Mouse (Mus musculus): ENCODE measurements around the gene Zfp524. TPM values are rescaled to one million over a fixed set of nuclear protein-coding genes. Genes with fewer than 3 reads are reported as not detected.

Zfp524 gene
- total RNA-seq, 1 experiment from 2014 or later = 5.1 TPM

DNA sequence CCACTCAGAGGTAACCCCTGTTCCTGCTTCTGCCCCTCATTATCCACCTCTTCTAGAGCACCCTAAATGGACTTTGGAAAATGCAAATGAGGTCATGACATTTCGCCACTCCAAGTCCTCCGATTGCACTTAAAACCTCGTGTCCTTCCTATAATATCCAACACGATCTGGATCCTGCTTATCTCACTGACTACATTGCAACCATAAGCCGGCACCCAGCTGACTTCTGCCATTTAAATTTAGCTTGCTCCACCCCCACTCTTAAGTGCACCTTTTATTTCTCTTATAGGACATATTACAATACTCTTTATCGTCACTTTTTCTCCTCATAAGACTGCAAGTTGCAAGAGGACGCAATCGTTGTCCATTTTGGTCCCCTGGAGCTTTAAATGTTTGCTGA is 23.3 kb downstream of the Zfp524 start:
- ATAC-seq (replicated peaks; ENCODE audit: insufficient number of reproducible peaks, low FRiP score, low TSS enrichment, poor library complexity, severe bottlenecking) = no peak

DNA sequence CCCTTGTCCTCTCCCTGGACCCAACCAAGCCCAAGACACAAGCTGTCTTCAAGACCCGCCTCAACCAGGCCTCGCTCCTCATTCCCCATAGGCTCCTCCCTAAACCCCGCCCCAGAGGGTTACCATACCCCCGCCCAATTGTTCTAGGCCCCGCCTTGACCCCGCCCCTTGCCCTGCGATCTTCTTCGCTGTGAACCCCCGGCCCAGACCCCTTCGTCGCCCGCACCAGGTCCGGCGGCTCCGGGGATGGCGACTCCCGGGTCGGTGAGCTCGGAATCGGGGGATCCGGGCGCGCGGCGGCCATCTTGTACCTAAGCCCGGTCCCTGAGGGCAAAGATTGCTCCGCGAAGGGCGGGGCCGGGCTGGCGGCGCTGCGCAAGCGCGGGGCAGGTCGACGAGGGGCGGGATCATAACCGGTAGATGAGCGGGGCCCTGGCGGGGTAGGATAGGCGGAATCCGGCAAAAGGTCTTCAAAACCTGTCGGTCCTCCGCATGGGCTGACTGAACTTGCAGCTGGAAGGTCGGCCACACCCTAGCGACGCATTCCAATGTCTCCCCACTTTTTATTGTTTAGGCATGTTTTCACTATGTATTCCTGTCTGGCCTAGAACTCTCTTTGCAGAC is 24.0 kb downstream of the Zfp524 start, which contains the start of gene Zfp784:
Gene Zfp784, minus strand, starts transcription at position 338 of the 624 bp plus-strand sequence.
- peak; percentile 81 for ATAC-seq (replicated peaks; ENCODE audit: insufficient number of reproducible peaks, low FRiP score, low TSS enrichment, poor library complexity, severe bottlenecking)

DNA sequence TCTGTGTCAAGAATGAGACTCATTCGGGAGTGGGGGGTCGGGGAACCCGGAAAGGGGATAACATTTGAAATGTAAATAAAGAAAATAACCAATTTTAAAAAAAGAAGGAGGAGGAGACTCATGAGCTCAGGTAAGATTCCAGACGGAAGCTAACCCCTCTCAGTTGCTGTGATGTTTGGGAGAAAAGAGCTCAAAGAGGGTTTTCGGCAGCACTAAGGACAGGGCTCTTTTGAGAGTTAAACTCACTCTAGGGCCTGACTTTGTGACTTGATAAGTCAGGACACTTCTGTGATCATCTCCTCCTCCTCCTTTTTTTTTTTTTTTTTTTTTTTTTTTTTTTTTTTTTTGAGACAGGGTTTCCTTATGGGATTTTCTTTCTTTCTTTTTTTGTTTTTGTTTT is 24.7 kb downstream of the Zfp524 start:
- ATAC-seq (replicated peaks; ENCODE audit: insufficient number of reproducible peaks, low FRiP score, low TSS enrichment, poor library complexity, severe bottlenecking) = no peak

DNA sequence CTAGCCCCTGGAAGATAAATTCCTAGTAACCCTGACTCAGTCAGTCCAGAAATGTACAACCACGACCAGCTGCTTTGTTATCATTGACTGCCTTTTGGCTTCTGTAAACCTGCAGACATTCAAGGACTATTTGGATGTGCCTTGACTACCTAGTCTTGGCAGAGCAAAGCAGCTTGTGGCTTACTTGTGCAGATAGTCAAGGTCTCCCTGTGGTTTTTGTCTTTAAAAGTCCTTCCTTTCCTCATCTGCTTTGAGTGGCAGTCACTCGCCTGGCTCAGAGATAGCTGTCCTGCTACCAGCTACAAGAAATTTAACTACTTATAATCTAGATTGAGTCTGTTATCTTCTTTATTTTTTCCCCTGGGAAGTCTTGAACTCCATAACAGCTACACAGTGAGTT is 30.8 kb downstream of the Zfp524 start:
- ATAC-seq (replicated peaks; ENCODE audit: insufficient number of reproducible peaks, low FRiP score, low TSS enrichment, poor library complexity, severe bottlenecking) = no peak

DNA sequence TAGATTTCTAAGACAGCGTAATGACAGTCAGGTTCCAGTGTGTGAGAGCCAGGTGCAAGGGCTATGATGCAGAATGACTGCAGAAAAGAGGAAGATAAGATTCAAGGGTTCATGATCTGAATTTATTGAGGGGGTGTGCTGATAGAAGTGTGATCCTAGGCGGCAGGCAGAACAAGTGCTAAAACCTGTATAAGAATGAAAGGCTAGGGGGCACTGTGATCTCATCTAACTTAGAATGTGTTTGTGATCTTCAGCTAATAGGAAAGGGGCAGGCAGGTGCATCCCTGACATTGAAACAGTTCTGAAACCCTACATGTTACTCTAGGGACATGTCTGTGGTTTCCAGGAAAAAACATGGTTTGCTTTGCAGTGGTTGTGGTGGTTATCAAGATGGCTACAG is 31.9 kb downstream of the Zfp524 start:
- ATAC-seq (replicated peaks; ENCODE audit: insufficient number of reproducible peaks, low FRiP score, low TSS enrichment, poor library complexity, severe bottlenecking) = no peak

DNA sequence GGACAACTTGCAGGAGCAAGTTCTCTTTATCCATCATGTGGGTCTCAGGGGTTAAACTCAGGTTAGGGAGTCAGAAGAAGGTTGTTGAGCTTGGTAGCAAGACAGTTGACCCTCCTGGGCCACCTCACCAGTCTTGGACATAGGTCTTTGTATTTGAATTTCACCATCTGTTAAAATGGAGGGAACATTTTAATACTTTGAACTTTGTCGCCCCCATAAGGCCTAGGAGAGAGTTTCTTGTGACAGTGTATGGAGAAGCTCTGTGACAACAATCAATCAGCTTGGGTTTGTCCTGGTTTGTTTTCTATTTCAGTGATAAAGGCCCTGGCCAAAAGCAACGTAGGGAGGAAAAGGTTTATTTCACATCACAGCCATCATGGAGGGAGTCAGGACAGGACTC is 33.1 kb downstream of the Zfp524 start:
- 0 out of 2 replicates have a peak, but pooled peaks have one; percentile 33 for ATAC-seq (replicated peaks; ENCODE audit: insufficient number of reproducible peaks, low FRiP score, low TSS enrichment, poor library complexity, severe bottlenecking)

DNA sequence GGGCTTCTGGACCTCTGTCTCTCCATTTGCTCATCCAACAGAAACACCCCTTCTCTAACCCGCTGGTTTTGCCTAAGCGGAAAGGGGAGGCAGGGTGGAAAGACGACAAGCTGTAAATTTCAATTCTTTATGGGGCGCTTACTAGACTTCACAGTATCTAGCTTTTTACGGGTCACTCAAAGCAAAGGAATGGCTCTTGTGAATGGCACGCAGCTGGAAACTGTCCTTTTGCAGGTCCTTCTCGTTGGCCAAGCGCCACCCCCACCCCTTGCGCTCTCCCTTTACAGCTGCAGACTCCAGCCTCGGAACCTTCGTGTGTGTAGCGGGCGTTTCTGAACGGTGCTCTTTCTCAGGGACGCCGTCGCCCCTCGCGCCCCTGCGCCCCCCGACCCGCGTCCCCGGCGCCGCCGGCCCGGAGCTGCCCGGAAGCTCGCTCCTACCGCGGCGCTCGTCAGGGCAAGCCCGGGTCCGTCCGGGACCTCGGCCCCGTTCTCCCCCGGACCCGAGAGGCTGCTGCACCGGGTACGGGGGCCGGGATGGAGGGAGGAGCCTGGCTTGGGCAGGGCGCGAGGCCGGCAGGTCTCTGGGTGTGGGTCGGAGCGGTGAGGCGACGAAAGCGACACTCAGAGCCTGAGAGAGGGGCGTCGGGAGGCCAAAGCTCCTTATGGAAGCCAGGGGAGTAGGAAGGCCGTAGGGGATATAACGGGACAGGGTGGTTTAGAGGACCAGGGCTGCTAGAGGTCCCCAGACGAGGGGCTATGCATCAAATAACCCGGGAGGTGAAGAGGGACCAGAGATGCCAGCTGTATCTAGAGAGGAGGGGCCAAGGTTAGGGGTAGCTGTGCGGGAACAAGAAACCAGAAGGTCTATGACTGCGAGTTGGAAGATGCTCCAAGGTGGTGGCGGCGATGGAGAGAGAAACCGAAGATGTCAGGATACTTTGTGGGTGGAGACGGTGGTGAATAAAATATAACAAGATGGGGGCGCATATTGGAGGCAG is 37.3 kb downstream of the Zfp524 start, which contains the start of gene Zfp580:
Gene Zfp580, plus strand, starts transcription at position 346 of the 1,000 bp plus-strand sequence.
- ATAC-seq (replicated peaks; ENCODE audit: insufficient number of reproducible peaks, low FRiP score, low TSS enrichment, poor library complexity, severe bottlenecking) = 0 out of 2 replicates have a peak, but pooled peaks have one; percentile 16

DNA sequence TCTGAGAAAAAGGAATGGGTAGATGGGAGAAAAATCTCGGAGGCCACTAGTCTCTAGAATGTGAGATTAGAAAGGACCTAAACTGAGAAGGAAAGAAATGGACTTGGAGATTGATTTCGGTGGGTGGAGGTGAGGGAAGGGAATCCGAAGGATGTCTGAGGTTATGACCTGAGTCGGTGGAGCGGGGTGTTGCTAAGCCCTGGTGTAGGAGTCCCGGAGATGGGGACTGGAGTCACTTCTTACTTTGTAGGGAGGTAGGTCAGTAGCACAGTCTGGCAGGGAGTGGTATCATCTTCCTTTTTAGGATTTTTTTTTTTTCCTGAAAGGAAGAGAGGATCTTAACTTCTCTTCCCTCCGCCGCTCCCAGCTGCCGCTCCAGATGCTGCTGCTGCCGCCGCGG is 38.2 kb downstream of the Zfp524 start:
- no peak for ATAC-seq (replicated peaks; ENCODE audit: insufficient number of reproducible peaks, low FRiP score, low TSS enrichment, poor library complexity, severe bottlenecking)

DNA sequence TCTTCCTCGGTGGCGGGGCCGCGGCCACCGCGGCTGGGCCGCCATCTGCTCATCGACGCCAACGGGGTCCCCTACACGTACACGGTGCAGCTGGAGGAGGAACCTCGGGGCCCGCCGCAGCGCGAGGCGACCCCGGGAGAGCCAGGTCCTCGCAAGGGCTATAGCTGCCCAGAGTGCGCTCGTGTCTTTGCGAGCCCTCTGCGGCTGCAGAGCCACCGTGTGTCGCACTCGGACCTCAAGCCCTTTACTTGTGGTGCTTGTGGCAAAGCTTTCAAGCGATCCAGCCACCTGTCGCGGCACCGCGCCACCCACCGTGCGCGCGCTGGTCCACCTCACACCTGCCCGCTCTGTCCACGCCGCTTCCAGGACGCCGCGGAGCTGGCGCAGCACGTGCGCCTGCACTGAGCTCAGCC is 38.7 kb downstream of the Zfp524 start:
- ATAC-seq (replicated peaks; ENCODE audit: insufficient number of reproducible peaks, low FRiP score, low TSS enrichment, poor library complexity, severe bottlenecking) = no peak

DNA sequence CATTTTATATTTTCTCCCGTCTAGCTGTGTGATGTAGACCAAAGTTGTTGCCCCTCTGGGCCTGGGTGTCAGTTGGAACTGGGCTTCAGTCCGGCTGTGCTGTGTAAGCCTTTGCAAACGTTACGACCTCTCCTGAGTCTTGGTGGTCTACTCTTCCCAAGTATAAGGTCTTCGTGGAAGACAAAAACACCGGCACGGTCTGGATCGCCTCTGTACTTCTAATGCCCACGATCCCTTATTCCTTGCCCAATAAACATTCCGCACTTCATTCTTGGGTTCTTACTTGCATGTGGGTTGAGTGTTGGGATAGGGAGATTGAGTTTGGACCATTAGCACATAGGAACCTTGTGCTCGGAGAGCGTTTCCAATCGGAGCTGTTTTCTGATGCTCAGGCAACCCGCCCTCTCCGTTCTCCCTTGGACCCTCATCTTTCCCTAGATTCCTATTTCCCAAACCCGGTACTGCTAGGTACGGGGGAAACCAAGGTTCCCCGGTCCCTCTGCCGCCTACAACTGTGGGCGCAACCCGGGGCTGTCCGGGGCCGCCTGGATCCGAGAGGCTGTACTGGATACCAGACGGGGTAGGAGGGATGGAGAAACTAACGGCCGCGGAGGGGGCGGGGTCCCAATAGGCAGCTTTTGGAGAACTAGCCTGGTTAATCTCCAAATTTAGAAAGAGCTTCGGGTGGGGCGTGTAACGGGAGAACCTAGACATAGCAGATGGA is 39.4 kb downstream of the Zfp524 start:
- ATAC-seq (replicated peaks; ENCODE audit: insufficient number of reproducible peaks, low FRiP score, low TSS enrichment, poor library complexity, severe bottlenecking) = no peak

DNA sequence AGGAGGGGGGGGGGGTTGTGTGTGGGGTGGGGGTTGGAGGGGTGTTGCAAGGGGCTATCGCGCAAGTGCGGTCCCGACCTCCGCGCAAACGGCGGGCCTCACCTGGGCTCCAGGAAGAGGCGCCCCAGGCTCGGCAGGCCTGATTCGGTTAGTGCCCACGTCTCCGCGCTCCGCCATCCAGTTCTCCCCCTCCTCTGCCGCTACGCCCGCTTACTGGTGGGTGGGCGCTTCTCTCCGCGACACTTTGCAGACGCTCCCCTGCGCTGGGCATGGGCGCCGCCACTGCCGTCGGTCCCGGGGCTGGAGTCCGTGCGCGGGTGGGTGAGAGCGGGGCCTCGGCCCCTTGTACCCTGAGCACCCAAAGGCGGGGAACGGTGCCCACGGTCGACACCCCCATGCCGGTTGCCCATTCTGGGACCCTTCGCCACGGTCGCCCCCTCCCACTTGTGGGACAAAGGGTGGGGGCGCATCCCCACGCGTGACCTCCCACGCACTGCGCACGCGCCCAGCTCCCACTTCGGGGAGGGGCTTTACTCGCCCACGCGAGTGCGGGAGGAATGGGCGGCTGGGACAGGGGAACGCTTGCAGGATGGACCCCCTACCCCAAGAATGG is 42.5 kb downstream of the Zfp524 start:
- no peak for ATAC-seq (replicated peaks; ENCODE audit: insufficient number of reproducible peaks, low FRiP score, low TSS enrichment, poor library complexity, severe bottlenecking)

DNA sequence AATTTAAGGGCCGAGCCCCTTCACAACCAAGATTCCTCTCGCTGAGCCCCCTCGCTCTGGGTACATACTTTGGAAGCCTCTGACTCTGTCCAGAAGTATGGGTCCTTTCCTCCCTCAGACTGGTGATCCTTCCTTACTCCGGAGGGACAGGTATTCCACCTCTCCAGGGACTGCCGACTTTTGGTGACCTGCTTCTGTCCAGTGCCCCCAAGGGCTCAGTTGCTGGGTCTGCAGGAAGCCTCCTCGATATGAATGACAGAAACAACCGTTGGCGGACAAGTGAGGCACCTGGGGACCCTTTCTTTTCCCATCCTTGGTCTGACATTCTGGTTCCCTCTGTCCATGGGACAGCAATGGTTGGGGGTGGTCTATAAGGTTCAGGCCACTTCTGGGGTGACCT is 43.2 kb downstream of the Zfp524 start:
- ATAC-seq (replicated peaks; ENCODE audit: insufficient number of reproducible peaks, low FRiP score, low TSS enrichment, poor library complexity, severe bottlenecking) = no peak

DNA sequence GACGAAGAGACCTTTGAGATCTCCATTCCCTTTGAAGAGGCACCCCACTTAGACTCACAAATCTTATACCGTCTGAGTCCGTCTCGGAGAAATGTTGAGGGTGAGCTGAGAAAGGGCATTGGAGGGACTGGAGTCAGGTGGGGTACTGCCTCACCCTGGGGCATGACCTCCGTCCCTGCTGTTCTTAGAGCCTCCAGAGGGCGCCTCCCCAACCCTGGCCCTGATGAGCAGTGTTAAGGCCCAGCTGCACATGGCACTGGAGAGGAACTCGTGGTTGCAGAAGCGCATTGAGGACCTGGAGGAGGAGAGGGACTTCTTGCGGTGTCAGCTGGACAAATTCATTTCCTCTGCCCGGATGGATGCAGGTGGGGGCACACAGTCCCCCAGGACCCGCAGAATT is 43.6 kb downstream of the Zfp524 start:
- ATAC-seq (replicated peaks; ENCODE audit: insufficient number of reproducible peaks, low FRiP score, low TSS enrichment, poor library complexity, severe bottlenecking) = no peak

DNA sequence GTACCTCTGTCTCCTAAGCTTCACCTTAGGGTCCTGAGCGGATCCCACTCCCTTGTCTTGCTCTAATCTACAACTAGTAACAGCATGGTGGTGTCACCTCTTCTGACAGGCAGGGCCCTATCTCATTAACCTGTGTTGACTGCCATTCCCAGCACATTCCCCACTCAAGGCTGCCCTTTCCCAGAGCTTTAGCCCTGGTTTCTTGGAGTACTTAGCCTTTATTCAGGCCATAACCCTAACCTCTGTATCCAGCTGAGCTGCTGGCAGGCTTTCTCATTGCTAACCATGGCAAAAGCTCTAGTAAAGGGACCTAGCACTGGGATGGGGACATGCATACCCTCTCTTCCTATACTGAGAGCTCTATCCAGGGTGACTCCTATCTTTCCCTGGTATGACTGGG is 44.4 kb downstream of the Zfp524 start:
- no peak for ATAC-seq (replicated peaks; ENCODE audit: insufficient number of reproducible peaks, low FRiP score, low TSS enrichment, poor library complexity, severe bottlenecking)

DNA sequence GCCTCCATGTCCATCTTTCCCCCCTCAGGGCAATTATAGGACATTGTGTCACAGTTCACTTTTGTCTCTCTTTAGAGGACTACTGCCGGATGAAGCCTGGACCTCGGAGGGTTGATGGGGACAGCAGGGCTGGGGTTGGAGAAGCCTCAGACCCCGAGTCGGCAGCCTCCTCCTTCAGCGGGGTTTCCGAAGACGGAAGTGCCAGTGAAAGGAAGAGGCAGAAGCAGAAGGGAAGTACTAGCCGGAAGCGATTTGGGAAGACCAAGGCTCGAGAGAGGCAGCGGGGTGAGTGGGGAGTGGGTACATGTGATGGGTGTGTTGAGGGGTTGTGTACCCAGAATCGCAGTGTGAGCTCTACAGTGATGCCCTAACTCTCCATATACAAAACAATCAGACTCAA is 45.2 kb downstream of the Zfp524 start:
- no peak for ATAC-seq (replicated peaks; ENCODE audit: insufficient number of reproducible peaks, low FRiP score, low TSS enrichment, poor library complexity, severe bottlenecking)

DNA sequence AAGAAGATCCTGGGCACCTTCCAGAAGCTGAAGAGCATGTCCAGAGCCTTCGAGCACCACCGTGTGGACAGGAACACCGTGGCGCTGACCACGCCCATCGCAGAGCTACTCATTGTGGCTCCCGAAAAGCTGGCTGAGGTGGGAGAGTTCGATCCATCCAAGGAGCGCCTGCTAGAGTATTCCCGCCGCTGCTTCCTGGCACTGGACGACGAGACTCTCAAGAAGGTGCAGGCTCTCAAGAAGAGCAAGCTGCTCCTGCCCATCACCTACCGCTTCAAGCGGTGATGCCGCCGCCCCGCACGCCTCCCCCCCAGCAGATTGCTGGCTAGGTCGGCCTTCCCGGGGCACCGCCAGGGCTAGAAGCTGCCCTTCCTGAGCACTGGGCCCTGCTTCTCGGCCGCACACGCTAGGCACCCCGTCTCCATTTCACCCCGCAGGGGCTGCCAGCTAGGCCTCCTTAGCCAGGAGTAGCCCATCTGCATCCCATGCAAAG is 46.1 kb downstream of the Zfp524 start:
- ATAC-seq (replicated peaks; ENCODE audit: insufficient number of reproducible peaks, low FRiP score, low TSS enrichment, poor library complexity, severe bottlenecking) = 0 out of 2 replicates have a peak, but pooled peaks have one; percentile 18

DNA sequence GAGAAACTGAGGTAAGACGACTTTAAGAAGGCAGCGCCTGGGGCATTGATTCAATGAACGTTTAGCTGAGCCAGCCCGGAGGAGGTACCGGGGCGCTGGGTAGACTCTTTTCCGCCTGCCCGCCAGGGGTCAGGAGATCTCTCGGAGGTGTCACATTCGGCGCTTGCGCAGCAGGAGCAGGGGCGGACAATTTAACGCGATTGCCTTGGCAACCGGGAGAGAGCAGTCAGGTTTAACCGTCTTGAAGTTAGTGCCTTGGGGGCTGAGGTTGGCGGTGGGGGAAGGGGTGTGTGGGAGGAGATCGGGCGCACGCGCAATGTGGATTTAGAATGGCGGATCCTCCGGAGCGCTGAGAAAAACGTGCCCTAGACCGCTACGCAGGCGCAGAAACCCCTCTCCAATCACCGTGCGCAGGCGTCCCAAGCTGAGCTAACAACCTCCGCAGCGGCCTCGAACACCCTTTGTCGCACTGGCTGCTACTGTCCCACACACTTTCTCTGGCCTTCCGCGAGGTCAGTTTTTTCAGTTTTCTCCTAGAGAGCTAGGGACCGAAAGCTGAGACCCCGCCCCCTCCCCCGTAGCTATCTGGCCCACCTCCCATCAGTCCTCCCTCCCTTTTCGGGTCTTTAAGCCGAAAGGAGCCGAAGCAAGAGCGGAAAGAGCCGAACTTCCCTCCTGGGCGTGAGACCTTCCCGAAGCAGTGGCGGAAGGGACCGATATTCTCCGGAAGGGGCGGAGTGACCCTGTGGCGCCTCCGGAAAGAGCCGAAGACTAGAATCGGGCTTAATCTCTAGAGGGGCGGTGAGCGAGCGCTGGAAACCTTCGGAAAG is 46.9 kb downstream of the Zfp524 start:
- peak; percentile 66 for ATAC-seq (replicated peaks; ENCODE audit: insufficient number of reproducible peaks, low FRiP score, low TSS enrichment, poor library complexity, severe bottlenecking)
